Mouse (Mus musculus): ENCODE measurements around the gene Calml3. TPM values are rescaled to one million over a fixed set of nuclear protein-coding genes. Genes with fewer than 3 reads are reported as not detected.

The Calml3 gene
- polyA plus RNA-seq, 1 experiment from 2014 or later = 0.29 TPM

GRCm38 (mm10) chr13:3771221-3771620 is 32.9 kb downstream of the Calml3 start:
- 97% methylated on average over 5 of the region's 5 CpGs for WGBS
- Histone ChIP-seq H3K9me3 (replicated peaks; ENCODE audit: control insufficient read depth, low read length) (no peaks in the 10 kb centered on the region), H3K27ac (replicated peaks; ENCODE audit: low read depth, low read length) (no peak overlapping the region), H3K36me3 (replicated peaks; ENCODE audit: control insufficient read depth, insufficient read depth, low read depth, low read length) (no peaks in the 10 kb centered on the region), H3K27me3 (ENCODE audit: control insufficient read depth, insufficient read depth, low read length) (no peaks in the 10 kb centered on the region), H3K4me1 (ENCODE audit: control insufficient read depth, insufficient read depth, low read length) (no peaks in the 10 kb centered on the region; the same call in 1 of the 2 replicates), H3K4me2 (ENCODE audit: low read depth, low read length) (no peak overlapping the region), H3K9ac (replicated peaks; ENCODE audit: low read length) (no peak overlapping the region), H3K4me3 (ENCODE audit: low read depth, low read length) (no peak overlapping the region)
- no peak for DNase-seq (ENCODE audit: low spot score)
- no peak for ATAC-seq (replicated peaks; ENCODE audit: insufficient number of reproducible peaks, low FRiP score, low TSS enrichment, low read depth)

- Histone ChIP-seq H3K9ac (replicated peaks; ENCODE audit: low read length) (no peak overlapping the region), H3K4me3 (ENCODE audit: low read depth, low read length) (no peak overlapping the region), H3K36me3 (replicated peaks; ENCODE audit: control insufficient read depth, insufficient read depth, low read depth, low read length) (no peaks in the 10 kb centered on the region), H3K9me3 (replicated peaks; ENCODE audit: control insufficient read depth, low read length) (no peaks in the 10 kb centered on the region), H3K4me1 (ENCODE audit: control insufficient read depth, insufficient read depth, low read length) (no peaks in the 10 kb centered on the region; the same call in 1 of the 2 replicates), H3K27ac (replicated peaks; ENCODE audit: low read depth, low read length) (no peak overlapping the region), H3K4me2 (ENCODE audit: low read depth, low read length) (no peak overlapping the region), H3K27me3 (ENCODE audit: control insufficient read depth, insufficient read depth, low read length) (no peaks in the 10 kb centered on the region)
- DNase-seq (ENCODE audit: low spot score) (no peak), ATAC-seq (replicated peaks; ENCODE audit: insufficient number of reproducible peaks, low FRiP score, low TSS enrichment, low read depth) (no peak)
- 65% methylated on average over 11 of the region's 11 CpGs for WGBS
These were observed 33.7 kb downstream of the Calml3 start for GRCm38 (mm10) chr13:3770170-3771024.

- no peaks in the 10 kb centered on the region for H3K36me3 ChIP-seq (replicated peaks; ENCODE audit: control insufficient read depth, insufficient read depth, low read depth, low read length)
- 91% methylated on average over 3 of the region's 3 CpGs for WGBS
- no peak overlapping the region for H3K4me2 ChIP-seq (ENCODE audit: low read depth, low read length)
- ATAC-seq (replicated peaks; ENCODE audit: insufficient number of reproducible peaks, low FRiP score, low TSS enrichment, low read depth) = no peak
- H3K27ac ChIP-seq (replicated peaks; ENCODE audit: low read depth, low read length) = no peak overlapping the region
- no peaks in the 10 kb centered on the region for H3K9me3 ChIP-seq (replicated peaks; ENCODE audit: control insufficient read depth, low read length)
- no peaks in the 10 kb centered on the region; the same call in 1 of the 2 replicates for H3K4me1 ChIP-seq (ENCODE audit: control insufficient read depth, insufficient read depth, low read length)
- no peaks in the 10 kb centered on the region for H3K27me3 ChIP-seq (ENCODE audit: control insufficient read depth, insufficient read depth, low read length)
- no peak overlapping the region for H3K4me3 ChIP-seq (ENCODE audit: low read depth, low read length)
- H3K9ac ChIP-seq (replicated peaks; ENCODE audit: low read length) = no peak overlapping the region
- DNase-seq (ENCODE audit: low spot score) = no peak
These were observed 34.6 kb downstream of the Calml3 start for GRCm38 (mm10) chr13:3769531-3769930.

- no peaks in the 10 kb centered on the region for H3K27me3 ChIP-seq (ENCODE audit: control insufficient read depth, insufficient read depth, low read length)
- H3K27ac ChIP-seq (replicated peaks; ENCODE audit: low read depth, low read length) = no peak overlapping the region
- WGBS = 73% methylated on average over 3 of the region's 3 CpGs
- no peaks in the 10 kb centered on the region for H3K36me3 ChIP-seq (replicated peaks; ENCODE audit: control insufficient read depth, insufficient read depth, low read depth, low read length)
- H3K9me3 ChIP-seq (replicated peaks; ENCODE audit: control insufficient read depth, low read length) = no peaks in the 10 kb centered on the region
- no peak overlapping the region for H3K4me3 ChIP-seq (ENCODE audit: low read depth, low read length)
- no peak for DNase-seq (ENCODE audit: low spot score)
- ATAC-seq (replicated peaks; ENCODE audit: insufficient number of reproducible peaks, low FRiP score, low TSS enrichment, low read depth) = no peak
- no peak overlapping the region for H3K9ac ChIP-seq (replicated peaks; ENCODE audit: low read length)
- no peak overlapping the region for H3K4me2 ChIP-seq (ENCODE audit: low read depth, low read length)
- H3K4me1 ChIP-seq (ENCODE audit: control insufficient read depth, insufficient read depth, low read length) = no peaks in the 10 kb centered on the region; the same call in 1 of the 2 replicates
These were observed 35.5 kb downstream of the Calml3 start for GRCm38 (mm10) chr13:3768621-3769020.

GRCm38 (mm10) chr13:3767086-3767485 is 37.0 kb downstream of the Calml3 start:
- ATAC-seq (replicated peaks; ENCODE audit: insufficient number of reproducible peaks, low FRiP score, low TSS enrichment, low read depth) = no peak
- DNase-seq (ENCODE audit: low spot score) = no peak
- H3K27ac ChIP-seq (replicated peaks; ENCODE audit: low read depth, low read length) = no peak overlapping the region
- H3K4me2 ChIP-seq (ENCODE audit: low read depth, low read length) = no peak overlapping the region
- no peaks in the 10 kb centered on the region for H3K9me3 ChIP-seq (replicated peaks; ENCODE audit: control insufficient read depth, low read length)
- no peak overlapping the region for H3K4me3 ChIP-seq (ENCODE audit: low read depth, low read length)
- H3K9ac ChIP-seq (replicated peaks; ENCODE audit: low read length) = no peak overlapping the region
- no peaks in the 10 kb centered on the region for H3K27me3 ChIP-seq (ENCODE audit: control insufficient read depth, insufficient read depth, low read length)
- no peaks in the 10 kb centered on the region for H3K36me3 ChIP-seq (replicated peaks; ENCODE audit: control insufficient read depth, insufficient read depth, low read depth, low read length)
- H3K4me1 ChIP-seq (ENCODE audit: control insufficient read depth, insufficient read depth, low read length) = no peaks in the 10 kb centered on the region; the same call in 1 of the 2 replicates

- no peak overlapping the region for H3K9ac ChIP-seq (replicated peaks; ENCODE audit: low read length)
- no peaks in the 10 kb centered on the region for H3K36me3 ChIP-seq (replicated peaks; ENCODE audit: control insufficient read depth, insufficient read depth, low read depth, low read length)
- no peak overlapping the region for H3K27ac ChIP-seq (replicated peaks; ENCODE audit: low read depth, low read length)
- 82% methylated on average over 4 of the region's 4 CpGs for WGBS
- no peaks in the 10 kb centered on the region for H3K27me3 ChIP-seq (ENCODE audit: control insufficient read depth, insufficient read depth, low read length)
- no peaks in the 10 kb centered on the region; the same call in 1 of the 2 replicates for H3K4me1 ChIP-seq (ENCODE audit: control insufficient read depth, insufficient read depth, low read length)
- H3K4me2 ChIP-seq (ENCODE audit: low read depth, low read length) = no peak overlapping the region
- ATAC-seq (replicated peaks; ENCODE audit: insufficient number of reproducible peaks, low FRiP score, low TSS enrichment, low read depth) (no peak), DNase-seq (ENCODE audit: low spot score) (no peak)
- H3K9me3 ChIP-seq (replicated peaks; ENCODE audit: control insufficient read depth, low read length) = no peaks in the 10 kb centered on the region
- H3K4me3 ChIP-seq (ENCODE audit: low read depth, low read length) = no peak overlapping the region
These were observed 38.3 kb downstream of the Calml3 start for GRCm38 (mm10) chr13:3765781-3766180.

GRCm38 (mm10) chr13:3761131-3761530 is 43.0 kb downstream of the Calml3 start:
- Histone ChIP-seq H3K4me3 (ENCODE audit: low read depth, low read length) (no peak overlapping the region), H3K27ac (replicated peaks; ENCODE audit: low read depth, low read length) (no peak overlapping the region), H3K36me3 (replicated peaks; ENCODE audit: control insufficient read depth, insufficient read depth, low read depth, low read length) (no peaks in the 10 kb centered on the region), H3K9ac (replicated peaks; ENCODE audit: low read length) (no peak overlapping the region), H3K9me3 (replicated peaks; ENCODE audit: control insufficient read depth, low read length) (no peaks in the 10 kb centered on the region), H3K27me3 (ENCODE audit: control insufficient read depth, insufficient read depth, low read length) (no peaks in the 10 kb centered on the region), H3K4me2 (ENCODE audit: low read depth, low read length) (no peak overlapping the region), H3K4me1 (ENCODE audit: control insufficient read depth, insufficient read depth, low read length) (no peaks in the 10 kb centered on the region)
- DNase-seq (ENCODE audit: low spot score) (no peak), ATAC-seq (replicated peaks; ENCODE audit: insufficient number of reproducible peaks, low FRiP score, low TSS enrichment, low read depth) (no peak)
- 82% methylated on average over 4 of the region's 4 CpGs for WGBS

GRCm38 (mm10) chr13:3758347-3758746 is 45.8 kb downstream of the Calml3 start:
- H3K4me2 ChIP-seq (ENCODE audit: low read depth, low read length) = no peak overlapping the region
- H3K4me3 ChIP-seq (ENCODE audit: low read depth, low read length) = no peak overlapping the region
- ATAC-seq (replicated peaks; ENCODE audit: insufficient number of reproducible peaks, low FRiP score, low TSS enrichment, low read depth) = no peak
- WGBS = 87% methylated on average over 2 of the region's 2 CpGs
- no peaks in the 10 kb centered on the region for H3K9me3 ChIP-seq (replicated peaks; ENCODE audit: control insufficient read depth, low read length)
- no peaks in the 10 kb centered on the region for H3K36me3 ChIP-seq (replicated peaks; ENCODE audit: control insufficient read depth, insufficient read depth, low read depth, low read length)
- H3K4me1 ChIP-seq (ENCODE audit: control insufficient read depth, insufficient read depth, low read length) = no peaks in the 10 kb centered on the region
- H3K27ac ChIP-seq (replicated peaks; ENCODE audit: low read depth, low read length) = no peak overlapping the region
- no peak for DNase-seq (ENCODE audit: low spot score)
- H3K27me3 ChIP-seq (ENCODE audit: control insufficient read depth, insufficient read depth, low read length) = no peaks in the 10 kb centered on the region
- no peak overlapping the region for H3K9ac ChIP-seq (replicated peaks; ENCODE audit: low read length)
